ENCODE assay signal across 8 mouse cellular contexts in the genomic region with DNA sequence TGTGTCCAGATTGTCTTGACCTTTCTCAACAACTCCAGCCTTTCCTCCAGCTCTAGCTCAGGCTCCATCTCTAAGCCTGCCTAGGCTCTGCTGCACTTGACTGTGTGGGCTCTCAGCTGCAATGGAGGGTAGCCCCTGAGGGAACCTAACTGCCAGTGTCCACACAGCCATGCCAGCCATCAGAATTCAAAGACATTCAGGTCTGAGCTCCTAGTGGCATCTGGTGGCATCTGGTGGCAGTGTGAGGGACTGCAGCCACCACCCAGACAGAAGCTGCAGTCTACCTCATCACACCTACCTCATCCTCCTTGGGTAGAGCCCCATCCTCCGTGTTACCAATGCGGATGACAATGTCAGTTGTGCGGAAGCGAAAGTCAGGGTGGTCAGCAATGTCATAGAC. TPM values are rescaled to one million over a fixed set of nuclear protein-coding genes. Genes with fewer than 3 reads are reported as not detected.
A peak's percentile ranks its signal among the peaks of the same experiment; 100 is the strongest.
DNase-seq lines count a peak whose midpoint lies in the region; ATAC-seq and TF ChIP-seq lines count a peak whose summit lies in the region.
"Had no signal": no experiment of that assay in that cellular context is flagged by ENCODE, and none has a peak within 500 bp of the region (broad histone marks: within the 10 kb centered on the region; RNA-seq: fewer than 3 reads in every experiment).

No protein-coding gene starts in this region.

- no peak for ATAC-seq in kidney, embryonic 14.5 days (ENCODE audit: low FRiP score, low TSS enrichment)

- peak; percentile 52 for DNase-seq in kidney, adult 2 months
- peak; percentile 57 for DNase-seq in CH12.LX (ENCODE audit: extremely low read depth)
- peak; percentile 64 for DNase-seq in NIH3T3 (ENCODE audit: low read depth)
- peak; percentile 71 for DNase-seq in kidney, postnatal 10 days
- no peak for DNase-seq in ovary, postnatal 14 days (ENCODE audit: low spot score)

- WGBS in kidney, adult 2 months, result 84% methylated on average over 4 of the region's 4 CpGs
- 84% methylated on average over 4 of the region's 4 CpGs for WGBS in kidney, embryonic 14.5 days
- 80% methylated on average over 4 of the region's 4 CpGs for WGBS in small intestine, adult 2 months

- no peak overlapping the region for H3K27ac ChIP-seq in kidney, adult 2 months (ENCODE audit: insufficient read depth, low read depth, low read length)
- H3K27ac ChIP-seq in kidney, embryonic 14.5 days (ENCODE audit: low read depth, low read length), result no peak overlapping the region
- H3K27ac ChIP-seq in CH12.LX (ENCODE audit: insufficient read depth, low read depth), result no peak overlapping the region
- H3K27ac ChIP-seq in small intestine, adult 2 months (ENCODE audit: insufficient read depth, low read depth, low read length), result no peak overlapping the region
- H3K27ac ChIP-seq: limb, embryonic 15.5 days had no signal

- H3K79me2 ChIP-seq in CH12.LX (replicated peaks; ENCODE audit: control insufficient read depth, extremely low read depth, insufficient read depth, poor library complexity, severe bottlenecking), result no peaks in the 10 kb centered on the region

- no peak overlapping the region for H3K9ac ChIP-seq in kidney, embryonic 14.5 days (ENCODE audit: low read depth, low read length)
- H3K9ac ChIP-seq in CH12.LX (ENCODE audit: insufficient read depth, low read depth), result no peak overlapping the region
- H3K9ac ChIP-seq: limb, embryonic 15.5 days had no signal

- peak; percentile 72 for TF ChIP-seq RAD21 in CH12.LX (IDR thresholded peaks at IDR 0.05; ENCODE audit: low read depth, low read length)

- dilution Hi-C loops in CH12.LX (cut with MboI; ENCODE audit: extremely low pct_ligation_motif_present, extremely low pct_unique_long_range_greater_than_20kb, low sequenced_read_pairs), result no loop called here

- TF ChIP-seq EP300 in CH12.LX (IDR thresholded peaks at IDR 0.05; ENCODE audit: low read length), result no peak

- no peaks in the 10 kb centered on the region for H3K27me3 ChIP-seq in kidney, adult 2 months (replicated peaks; ENCODE audit: control insufficient read depth, insufficient read depth, low read length)
- no peaks in the 10 kb centered on the region for H3K27me3 ChIP-seq in kidney, embryonic 14.5 days (ENCODE audit: control insufficient read depth, insufficient read depth, low read length)
- H3K27me3 ChIP-seq in CH12.LX (replicated peaks), result no peaks in the 10 kb centered on the region
- H3K27me3 ChIP-seq in small intestine, adult 2 months (ENCODE audit: control insufficient read depth, insufficient read depth, low read length), result no peaks in the 10 kb centered on the region
- H3K27me3 ChIP-seq: limb, embryonic 15.5 days had no signal

- TF ChIP-seq POLR2A in kidney, adult 2 months (IDR thresholded peaks at IDR 0.05; ENCODE audit: low read depth, low read length), result no peak
- TF ChIP-seq POLR2A in CH12.LX (IDR thresholded peaks at IDR 0.05; ENCODE audit: low read depth, low read length), result no peak
- no peak for TF ChIP-seq POLR2A in small intestine, adult 2 months (IDR thresholded peaks at IDR 0.05; ENCODE audit: low read depth, low read length)

- H3K4me2 ChIP-seq in kidney, embryonic 14.5 days (replicated peaks; ENCODE audit: low read depth, low read length), result no peak overlapping the region
- H3K4me2 ChIP-seq in CH12.LX (ENCODE audit: insufficient read depth, low read depth, poor library complexity, severe bottlenecking), result no peak overlapping the region
- H3K4me2 ChIP-seq: limb, embryonic 15.5 days had no signal

- no peaks in the 10 kb centered on the region for H3K9me3 ChIP-seq in kidney, embryonic 14.5 days (ENCODE audit: control insufficient read depth, low read length)
- no peaks in the 10 kb centered on the region for H3K9me3 ChIP-seq in CH12.LX (replicated peaks; ENCODE audit: low read length)
- H3K9me3 ChIP-seq: limb, embryonic 15.5 days had no signal

- in situ Hi-C loops in CH12.LX (cut with MboI; ENCODE audit: low pct_ligation_motif_present, low pct_unique_long_range_greater_than_20kb, low sequenced_read_pairs), result no loop called here

- peak; percentile 77 for TF ChIP-seq CTCF in kidney, adult 2 months (conservative IDR thresholded peaks at IDR 0.05; ENCODE audit: insufficient read depth, insufficient read length, low read depth, low read length)
- peak; percentile 83 to 90 for TF ChIP-seq CTCF in CH12.LX (conservative IDR thresholded peaks at IDR 0.05 in 1 of 2, IDR thresholded peaks at IDR 0.05 in 1 of 2; ENCODE audit: low read depth in 2 of 2, low read length in 2 of 2)
- TF ChIP-seq CTCF in small intestine, adult 2 months (IDR thresholded peaks at IDR 0.05; ENCODE audit: extremely low read depth, insufficient read length, insufficient replicate concordance, low read depth, low read length), result peak; percentile 72; the same call in 1 of the 2 replicates

- no peaks in the 10 kb centered on the region; the same call in 1 of the 2 replicates for H3K36me3 ChIP-seq in kidney, adult 2 months (ENCODE audit: control insufficient read depth, insufficient read depth, low read length)
- H3K36me3 ChIP-seq in kidney, embryonic 14.5 days (ENCODE audit: control insufficient read depth, insufficient read depth, low read length), result peaks cover 93% of the 10 kb centered on the region
- peaks cover 98 to 99% of the 10 kb centered on the region in 2 experiments for H3K36me3 ChIP-seq in CH12.LX (replicated peaks in 1 of 2; ENCODE audit: control insufficient read depth in 1 of 2, insufficient read depth in 1 of 2, low read length in 1 of 2)
- H3K36me3 ChIP-seq in small intestine, adult 2 months (ENCODE audit: control insufficient read depth, insufficient read depth, low read length), result peaks cover 36% of the 10 kb centered on the region

- no peaks in the 10 kb centered on the region for H3K4me1 ChIP-seq in kidney, adult 2 months (ENCODE audit: control insufficient read depth, insufficient read depth, low read length)
- no peaks in the 10 kb centered on the region for H3K4me1 ChIP-seq in kidney, embryonic 14.5 days (ENCODE audit: control insufficient read depth, insufficient read depth, low read length)
- no peaks in the 10 kb centered on the region for H3K4me1 ChIP-seq in CH12.LX (ENCODE audit: control insufficient read depth in 1 of 2, insufficient read depth in 2 of 2)
- H3K4me1 ChIP-seq in small intestine, adult 2 months (ENCODE audit: control insufficient read depth, insufficient read depth, insufficient read length, low read length), result peaks cover 12% of the 10 kb centered on the region
- H3K4me1 ChIP-seq: limb, embryonic 15.5 days had no signal

- H3K4me3 ChIP-seq in kidney, adult 2 months (ENCODE audit: insufficient read depth, low read depth, low read length), result no peak overlapping the region
- H3K4me3 ChIP-seq in kidney, embryonic 14.5 days (ENCODE audit: low read length), result no peak overlapping the region
- no peak overlapping the region for H3K4me3 ChIP-seq in CH12.LX (replicated peaks in 1 of 3; ENCODE audit: low read depth in 2 of 3, low read length in 2 of 3, poor library complexity in 1 of 3)
- no peak overlapping the region for H3K4me3 ChIP-seq in small intestine, adult 2 months (ENCODE audit: low read depth, low read length)
- H3K4me3 ChIP-seq: limb, embryonic 15.5 days had no signal

TF ChIP-seq in CH12.LX, 34 proteins besides CTCF, POLR2A, EP300 and RAD21:
- TF ChIP-seq E2F4 (IDR thresholded peaks at IDR 0.05; ENCODE audit: insufficient replicate concordance, low read depth, low read length), result no peak
- no peak for TF ChIP-seq POLR2AphosphoS2 (IDR thresholded peaks at IDR 0.05; ENCODE audit: low read depth, low read length)
- TF ChIP-seq MAZ (IDR thresholded peaks at IDR 0.05; ENCODE audit: low read depth, low read length), result no peak
- TF ChIP-seq HCFC1 (IDR thresholded peaks at IDR 0.05; ENCODE audit: low read depth, low read length), result no peak
- no peak for TF ChIP-seq UBTF (IDR thresholded peaks at IDR 0.05; ENCODE audit: low read depth, low read length)
- TF ChIP-seq ELF1 (IDR thresholded peaks at IDR 0.05; ENCODE audit: low read depth, low read length), result no peak
- no peak for TF ChIP-seq CHD2 (IDR thresholded peaks at IDR 0.05; ENCODE audit: low read length)
- peak; percentile 74 for TF ChIP-seq SMC3 (IDR thresholded peaks at IDR 0.05; ENCODE audit: low read depth, low read length)

RNA-seq across cellular contexts. Expression of gene Sphk1, which starts 12.4 kb away (rescaled TPM):
- 9.9 and 12.0 TPM in 2 replicates for polyA plus RNA-seq in kidney, adult 2 months (2012; rRNA removed)
- 3.0 and 3.7 TPM in 2 replicates for polyA plus RNA-seq in kidney, embryonic 14.5 days (2014; fragmentation: Nextera tagmentation; extraction: Ambion mirVana)
- total RNA-seq in CH12.LX (2012; rRNA removed) (0.84 and 2.1 TPM in 2 replicates), CH12.LX (2014; rRNA removed) (0.20 and 0.89 TPM in 2 replicates)
- 0.26 and 0.50 TPM in 2 replicates for polyA plus RNA-seq in CH12.LX (2012; ENCODE audit: insufficient read length, low read depth)
- 19.5 and 47.9 TPM in 2 replicates for polyA plus RNA-seq in small intestine, adult 2 months (2012; rRNA removed)

RNA-seq across cellular contexts. Expression of gene Ube2o, which starts 38.1 kb away (rescaled TPM):
- polyA plus RNA-seq in kidney, adult 2 months (2012; rRNA removed), result 10.3 and 10.8 TPM in 2 replicates
- polyA plus RNA-seq in kidney, embryonic 14.5 days (2014; fragmentation: Nextera tagmentation; extraction: Ambion mirVana), result 11.2 and 13.5 TPM in 2 replicates
- total RNA-seq in CH12.LX (2012; rRNA removed) (37.6 and 42.8 TPM in 2 replicates), CH12.LX (2014; rRNA removed) (12.6 and 12.7 TPM in 2 replicates)
- polyA plus RNA-seq in CH12.LX (2012; ENCODE audit: insufficient read length, low read depth), result 50.5 and 61.7 TPM in 2 replicates
- 7.2 and 7.9 TPM in 2 replicates for polyA plus RNA-seq in small intestine, adult 2 months (2012; rRNA removed)

RNA-seq across cellular contexts. Expression of gene Aanat, which starts 43.1 kb away (rescaled TPM):
- polyA plus RNA-seq in kidney, adult 2 months (2012; rRNA removed), result not detected in 2 replicates
- polyA plus RNA-seq in kidney, embryonic 14.5 days (2014; fragmentation: Nextera tagmentation; extraction: Ambion mirVana), result not detected in 2 replicates
- total RNA-seq in CH12.LX (2012; rRNA removed) (not detected in 2 replicates), CH12.LX (2014; rRNA removed) (not detected in 2 replicates)
- polyA plus RNA-seq in CH12.LX (2012; ENCODE audit: insufficient read length, low read depth), result not detected in 2 replicates
- polyA plus RNA-seq in small intestine, adult 2 months (2012; rRNA removed), result not detected in 2 replicates
- polyA plus RNA-seq: limb, embryonic 15.5 days had no signal

RNA-seq across cellular contexts. Expression of gene Prpsap1, which starts 49.1 kb away (rescaled TPM):
- polyA plus RNA-seq in kidney, adult 2 months (2012; rRNA removed), result 87.5 and 91.1 TPM in 2 replicates
- 160 and 212 TPM in 2 replicates for polyA plus RNA-seq in kidney, embryonic 14.5 days (2014; fragmentation: Nextera tagmentation; extraction: Ambion mirVana)
- total RNA-seq in CH12.LX (2012; rRNA removed) (114 and 118 TPM in 2 replicates), CH12.LX (2014; rRNA removed) (79.8 and 93.5 TPM in 2 replicates)
- 112 and 114 TPM in 2 replicates for polyA plus RNA-seq in CH12.LX (2012; ENCODE audit: insufficient read length, low read depth)
- 209 and 451 TPM in 2 replicates for polyA plus RNA-seq in small intestine, adult 2 months (2012; rRNA removed)
